Mouse (Mus musculus): ENCODE measurements around the gene Larp4. TPM values are rescaled to one million over a fixed set of nuclear protein-coding genes. Genes with fewer than 3 reads are reported as not detected.

The Larp4 gene
- polyA plus RNA-seq, 1 experiment: 19.6 TPM

DNA sequence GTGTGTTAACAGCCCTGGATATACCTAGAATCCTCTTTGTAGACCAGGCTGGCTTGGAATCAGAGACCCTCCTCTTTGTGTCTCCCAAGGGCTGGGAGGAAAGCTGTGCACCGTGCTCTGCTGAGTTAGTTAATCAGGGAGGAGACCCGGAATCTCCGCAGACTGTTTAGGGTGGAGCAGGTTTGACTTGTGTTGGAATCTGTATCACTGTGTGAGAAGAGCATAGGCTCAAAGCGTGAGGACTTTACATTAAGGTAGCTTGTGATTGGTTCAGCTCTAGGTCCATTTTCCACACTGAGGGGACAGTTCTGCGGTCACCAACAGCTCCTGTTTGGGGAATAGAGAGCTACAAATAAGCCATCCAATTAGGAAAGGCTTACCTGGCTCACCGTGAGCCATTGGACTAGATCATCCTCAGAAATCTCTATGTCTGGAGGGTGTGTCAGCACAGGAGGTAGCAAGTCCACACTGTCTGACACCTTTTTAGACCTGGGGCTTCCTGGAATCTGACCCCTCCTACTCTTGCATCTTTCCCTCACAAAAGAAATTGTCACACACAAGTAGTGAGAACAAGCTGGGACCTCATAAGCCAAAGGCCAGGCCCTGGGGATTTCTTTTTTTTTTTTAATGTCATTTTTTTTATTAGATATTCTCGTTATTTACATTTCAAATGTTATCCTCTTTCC, 89.9 kb downstream of the Larp4 start:
- no peak for TF ChIP-seq MAX (IDR thresholded peaks at IDR 0.05)
- TF ChIP-seq CEBPB (IDR thresholded peaks at IDR 0.05; ENCODE audit: low read depth): no peak
- TF ChIP-seq MYOD1 (IDR thresholded peaks at IDR 0.05; ENCODE audit: control insufficient read depth, insufficient read length, low read depth): no peak
- no peak for TF ChIP-seq CTCF (IDR thresholded peaks at IDR 0.05; ENCODE audit: control insufficient read depth, insufficient read depth, insufficient read length)
- TF ChIP-seq USF1 (IDR thresholded peaks at IDR 0.05; ENCODE audit: low read depth): no peak
- no peak for TF ChIP-seq MYOG (IDR thresholded peaks at IDR 0.05; ENCODE audit: control insufficient read depth, extremely low read depth, insufficient read length)
- TF ChIP-seq FOSL1 (IDR thresholded peaks at IDR 0.05; ENCODE audit: insufficient read depth, low read length, poor library complexity, severe bottlenecking): no peak
- H3K79me3 ChIP-seq (ENCODE audit: low read depth): no peaks in the 10 kb centered on the region
- H3K27me3 ChIP-seq (ENCODE audit: control insufficient read depth, insufficient read depth, insufficient read length): no peaks in the 10 kb centered on the region
- no peaks in the 10 kb centered on the region for H3K36me3 ChIP-seq (ENCODE audit: control insufficient read depth, insufficient read depth)
- H3K79me2 ChIP-seq (ENCODE audit: control insufficient read depth, insufficient read depth): peaks cover 46% of the 10 kb centered on the region
- H3ac ChIP-seq (ENCODE audit: control insufficient read depth, insufficient read length, low read depth): no peak overlapping the region
- no peak overlapping the region for H3K4me3 ChIP-seq (ENCODE audit: insufficient read depth, poor library complexity, severe bottlenecking)

- peaks cover 38% of the 10 kb centered on the region for H3K79me2 ChIP-seq (ENCODE audit: control insufficient read depth, insufficient read depth)
- H3K27me3 ChIP-seq (ENCODE audit: control insufficient read depth, insufficient read depth, insufficient read length): no peaks in the 10 kb centered on the region
- no peaks in the 10 kb centered on the region for H3K36me3 ChIP-seq (ENCODE audit: control insufficient read depth, insufficient read depth)
- no peak overlapping the region for H3ac ChIP-seq (ENCODE audit: control insufficient read depth, insufficient read length, low read depth)
- H3K79me3 ChIP-seq (ENCODE audit: low read depth): peaks cover 4% of the 10 kb centered on the region
- TF ChIP-seq USF1 (IDR thresholded peaks at IDR 0.05; ENCODE audit: low read depth) (no peak), MYOD1 (IDR thresholded peaks at IDR 0.05; ENCODE audit: control insufficient read depth, insufficient read length, low read depth) (peak; percentile 85), CEBPB (IDR thresholded peaks at IDR 0.05; ENCODE audit: low read depth) (peak; percentile 21)
- no peak overlapping the region for H3K4me3 ChIP-seq (ENCODE audit: insufficient read depth, poor library complexity, severe bottlenecking)
Observed at GRCm38 (mm10) chr15:100060513-100061140, 90.8 kb downstream of the Larp4 start.

DNA sequence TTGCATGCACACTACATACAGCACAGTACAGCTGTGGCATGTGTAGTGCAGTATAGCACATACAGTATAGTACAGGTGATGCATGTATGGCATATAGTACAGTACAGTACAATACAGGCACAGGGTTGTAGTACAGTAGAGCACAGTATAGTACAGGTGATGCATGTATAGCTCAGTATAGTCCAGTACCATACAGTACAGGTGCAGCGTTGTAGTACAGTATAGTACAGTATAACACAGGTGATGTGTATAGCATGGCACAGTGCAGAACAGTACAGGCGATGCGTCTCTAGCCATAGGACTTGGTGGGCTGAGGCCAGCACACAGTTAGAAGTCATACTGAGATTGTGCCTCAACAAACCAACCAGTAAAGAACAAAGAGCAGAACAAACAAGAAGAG, 91.5 kb downstream of the Larp4 start:
- TF ChIP-seq CTCF (IDR thresholded peaks at IDR 0.05; ENCODE audit: control insufficient read depth, insufficient read depth, insufficient read length) (no peak), USF1 (IDR thresholded peaks at IDR 0.05; ENCODE audit: low read depth) (no peak), MYOG (IDR thresholded peaks at IDR 0.05; ENCODE audit: control insufficient read depth, extremely low read depth, insufficient read length) (no peak)
- peaks cover 4% of the 10 kb centered on the region for H3K79me3 ChIP-seq (ENCODE audit: low read depth)
- H3K4me3 ChIP-seq (ENCODE audit: insufficient read depth, poor library complexity, severe bottlenecking): no peak overlapping the region
- no peak overlapping the region for H3ac ChIP-seq (ENCODE audit: control insufficient read depth, insufficient read length, low read depth)
- no peaks in the 10 kb centered on the region for H3K27me3 ChIP-seq (ENCODE audit: control insufficient read depth, insufficient read depth, insufficient read length)
- H3K79me2 ChIP-seq (ENCODE audit: control insufficient read depth, insufficient read depth): peaks cover 32% of the 10 kb centered on the region
- H3K36me3 ChIP-seq (ENCODE audit: control insufficient read depth, insufficient read depth): no peaks in the 10 kb centered on the region

GRCm38 (mm10) chr15:100063229-100063773, 93.4 kb downstream of the Larp4 start:
- TF ChIP-seq MYOG (IDR thresholded peaks at IDR 0.05; ENCODE audit: control insufficient read depth, extremely low read depth, insufficient read length): no peak
- no peak for TF ChIP-seq CEBPB (IDR thresholded peaks at IDR 0.05; ENCODE audit: low read depth)
- no peak for TF ChIP-seq CTCF (IDR thresholded peaks at IDR 0.05; ENCODE audit: control insufficient read depth, insufficient read depth, insufficient read length)
- no peak for TF ChIP-seq USF1 (IDR thresholded peaks at IDR 0.05; ENCODE audit: low read depth)
- TF ChIP-seq MYOD1 (IDR thresholded peaks at IDR 0.05; ENCODE audit: control insufficient read depth, insufficient read length, low read depth): no peak
- no peak for TF ChIP-seq MAX (IDR thresholded peaks at IDR 0.05)
- TF ChIP-seq FOSL1 (IDR thresholded peaks at IDR 0.05; ENCODE audit: insufficient read depth, low read length, poor library complexity, severe bottlenecking): no peak

More at GRCm38 (mm10) chr15:100063229-100063773, 93.4 kb downstream of the Larp4 start:
- Histone ChIP-seq H3K36me3 (ENCODE audit: control insufficient read depth, insufficient read depth) (no peaks in the 10 kb centered on the region), H3K79me2 (ENCODE audit: control insufficient read depth, insufficient read depth) (peaks cover 32% of the 10 kb centered on the region), H3K27me3 (ENCODE audit: control insufficient read depth, insufficient read depth, insufficient read length) (no peaks in the 10 kb centered on the region), H3ac (ENCODE audit: control insufficient read depth, insufficient read length, low read depth) (no peak overlapping the region), H3K4me3 (ENCODE audit: insufficient read depth, poor library complexity, severe bottlenecking) (no peak overlapping the region), H3K79me3 (ENCODE audit: low read depth) (peaks cover 4% of the 10 kb centered on the region)

Other genes starting within 250 kb of the Larp4 start
- gene Cox14, start 244.4 kb upstream of the Larp4 start, polyA plus RNA-seq (2012; fragmentation: generic; extraction: Trizol): 210 TPM
- gene Cers5, start 197.2 kb upstream of the Larp4 start, polyA plus RNA-seq (2012; fragmentation: generic; extraction: Trizol): 101 TPM
- 130 TPM for gene Lima1, start 94.6 kb upstream of the Larp4 start, polyA plus RNA-seq (2012; fragmentation: generic; extraction: Trizol)
- gene Fam186a, start 3.0 kb upstream of the Larp4 start, polyA plus RNA-seq (2012; fragmentation: generic; extraction: Trizol): not detected
- gene Dip2b, start 68.6 kb downstream of the Larp4 start, polyA plus RNA-seq (2012; fragmentation: generic; extraction: Trizol): 7.4 TPM

Data from C2C12 (cell line).